Mouse (Mus musculus) olfactory bulb, adult 2 months (tissue): ENCODE results near the gene Khdrbs2. TPM values are rescaled to one million over a fixed set of nuclear protein-coding genes. Genes with fewer than 3 reads are reported as not detected.

ENCODE experiments used
- H3K27ac ChIP-seq: fragments of 200-500 bp; 2 replicates; pipeline ENCODE4 v1.5.1; 2012; ENCODE audit warnings: low read depth, low read length; ENCODE audit not compliant: insufficient read depth
- H3K4me1 ChIP-seq: fragments of 200-500 bp; 2 replicates; pipeline ENCODE4 v1.6.1; 2012; ENCODE audit warnings: low read length; ENCODE audit not compliant: control insufficient read depth, insufficient read depth
- H3K4me3 ChIP-seq: fragments of 200-500 bp; 2 replicates; pipeline ENCODE4 v1.5.1; 2012; ENCODE audit warnings: mild to moderate bottlenecking, low read depth, low read length, moderate library complexity; ENCODE audit not compliant: insufficient read depth
- CTCF ChIP-seq: fragments of 200-500 bp; IDR thresholded peaks from 2 replicates; pipeline ENCODE4 v1.5.1; 2012; ENCODE audit warnings: low read depth, mild to moderate bottlenecking, low read length, moderate library complexity; ENCODE audit not compliant: insufficient read depth
- POLR2A ChIP-seq: fragments of 200-500 bp; IDR thresholded peaks from 2 replicates; pipeline ENCODE4 v1.6.1; 2012; ENCODE audit warnings: mild to moderate bottlenecking, low read depth, low read length, moderate library complexity; ENCODE audit not compliant: insufficient read depth
- WGBS: fragments of 180-500 bp; shearing (Covaris S2); methylation state at CpG from one replicate; pipeline ENCODE4 v1.1.7; 2018; 5-methylcytosine and 5-hydroxymethylcytosine counted together
- polyA plus RNA-seq: library from polyadenylated mRNA; stranded (reverse); fragments of >200 nt; gene quantifications from 2 replicates; pipeline ENCODE4 v1.2.4, GENCODE M21; 2012; ENCODE audit warnings: low replicate concordance; ENCODE audit not compliant: missing spikeins, insufficient read depth, insufficient read length

Gene Khdrbs2
- polyA plus RNA-seq, 1 experiment: not detected

- H3K4me1 ChIP-seq: no peaks in the 10 kb centered on the region
- no peak overlapping the region for H3K4me3 ChIP-seq
- TF ChIP-seq POLR2A: no peak
- TF ChIP-seq CTCF: no peak
- no peak overlapping the region for H3K27ac ChIP-seq
- 67% methylated on average over 5 of the region's 5 CpGs for WGBS
Measured at GRCm38 (mm10) chr1:32301391-32301790, 128.9 kb downstream of the Khdrbs2 start.

DNA sequence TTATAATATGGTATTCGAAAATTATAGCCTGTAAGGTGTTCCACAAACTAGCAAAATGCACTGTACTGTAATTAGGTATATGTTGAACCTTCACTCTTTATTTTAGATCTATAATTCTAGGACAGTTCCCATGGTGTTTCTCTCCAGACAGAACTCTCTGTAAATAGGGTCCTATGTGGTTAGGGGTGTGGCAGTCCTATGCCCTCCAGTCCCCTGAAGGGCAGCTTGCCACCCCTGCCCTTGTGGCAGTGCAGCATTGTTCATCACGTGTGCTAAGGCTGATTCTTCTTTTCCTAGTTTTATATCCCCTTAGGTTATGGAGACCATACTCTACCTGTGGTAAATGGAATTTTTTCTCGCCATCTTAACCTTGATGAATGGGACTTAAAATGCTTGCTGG is 136.6 kb downstream of the Khdrbs2 start:
- H3K4me3 ChIP-seq: no peak overlapping the region
- TF ChIP-seq POLR2A: no peak
- TF ChIP-seq CTCF: no peak
- H3K27ac ChIP-seq: no peak overlapping the region
- WGBS: 70% methylated on average over 3 of the region's 3 CpGs
- H3K4me1 ChIP-seq: no peaks in the 10 kb centered on the region; the same call in 1 of the 2 replicates

DNA sequence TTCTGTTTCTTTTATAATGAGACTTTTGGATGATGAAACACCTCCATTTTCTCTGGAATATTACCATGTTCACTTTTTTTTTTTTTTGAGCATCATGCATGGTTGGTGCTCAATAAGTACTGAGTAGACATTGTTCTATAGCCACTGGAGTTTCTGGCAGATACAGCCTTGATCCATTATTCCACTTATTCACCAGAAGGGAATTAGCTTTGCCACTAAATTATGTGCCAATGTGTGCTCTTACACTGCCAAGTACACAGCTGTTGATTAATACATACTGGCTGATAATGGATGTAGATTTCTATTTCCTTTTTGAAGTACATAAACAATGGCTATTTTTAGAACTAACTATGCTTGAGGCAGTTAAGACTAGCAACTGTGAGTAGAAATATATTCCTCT is 137.1 kb downstream of the Khdrbs2 start:
- TF ChIP-seq CTCF (no peak), POLR2A (no peak)
- Histone ChIP-seq H3K4me1 (no peaks in the 10 kb centered on the region; the same call in 1 of the 2 replicates), H3K4me3 (no peak overlapping the region), H3K27ac (no peak overlapping the region)

DNA sequence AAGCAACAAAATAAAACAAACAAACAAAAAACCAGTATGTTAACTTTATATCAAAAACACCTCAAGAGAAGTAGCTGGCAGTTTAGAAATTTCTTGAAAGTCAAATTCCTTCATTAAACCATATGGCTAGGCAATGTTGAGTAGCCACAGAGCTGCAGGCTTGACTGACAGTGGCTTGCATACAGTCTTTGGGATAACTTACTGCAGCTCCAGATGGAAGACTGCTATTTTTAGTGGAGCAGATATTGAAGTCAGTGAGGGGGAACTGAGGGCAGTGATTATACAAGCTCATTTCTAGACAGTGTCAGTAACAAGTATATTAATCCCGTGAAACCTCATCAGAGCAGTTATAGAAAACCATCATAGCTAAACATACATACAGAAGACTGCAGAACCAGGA is 166.6 kb downstream of the Khdrbs2 start:
- no peak overlapping the region for H3K4me3 ChIP-seq
- WGBS: 83% methylated on average over 1 of the region's 1 CpGs
- no peak for TF ChIP-seq CTCF
- TF ChIP-seq POLR2A: no peak

DNA sequence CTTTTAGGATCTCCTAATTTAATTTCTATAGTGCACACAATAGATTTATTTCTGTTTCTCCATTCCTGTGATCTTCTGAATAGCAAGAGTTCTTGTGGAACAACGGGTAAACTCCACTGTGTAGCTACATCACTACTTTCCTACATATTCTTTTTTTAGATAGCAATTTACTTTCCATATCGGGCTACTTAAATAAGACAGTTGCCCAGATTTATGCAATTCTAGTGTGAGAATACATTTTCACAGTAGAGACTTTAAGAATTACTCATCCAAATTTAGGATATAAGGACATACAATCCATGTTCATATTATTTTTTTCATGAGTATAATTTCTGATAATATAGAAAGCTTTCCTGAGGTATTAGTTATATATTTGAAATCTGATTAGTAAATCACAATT is 175.0 kb downstream of the Khdrbs2 start:
- Histone ChIP-seq H3K27ac (no peak overlapping the region), H3K4me3 (no peak overlapping the region), H3K4me1 (no peaks in the 10 kb centered on the region)
- TF ChIP-seq CTCF (no peak), POLR2A (no peak)
- 40% methylated on average over 2 of the region's 2 CpGs for WGBS

More for the DNA sequence above, 166.6 kb downstream of the Khdrbs2 start:
- Histone ChIP-seq H3K4me1 (no peaks in the 10 kb centered on the region), H3K27ac (no peak overlapping the region)

- 93% methylated on average over 1 of the region's 1 CpGs for WGBS
- no peak overlapping the region for H3K4me3 ChIP-seq
- no peak overlapping the region for H3K27ac ChIP-seq
- TF ChIP-seq POLR2A (no peak), CTCF (no peak)
- no peaks in the 10 kb centered on the region for H3K4me1 ChIP-seq
Measured at GRCm38 (mm10) chr1:32352076-32352475, 179.6 kb downstream of the Khdrbs2 start.

GRCm38 (mm10) chr1:32363539-32363938 is 191.0 kb downstream of the Khdrbs2 start:
- TF ChIP-seq CTCF: no peak
- no peak for TF ChIP-seq POLR2A
- H3K4me1 ChIP-seq: no peaks in the 10 kb centered on the region
- no peak overlapping the region for H3K27ac ChIP-seq
- H3K4me3 ChIP-seq: no peak overlapping the region
- WGBS: 66% methylated on average over 2 of the region's 2 CpGs

GRCm38 (mm10) chr1:32397553-32397952 is 225.0 kb downstream of the Khdrbs2 start:
- no peak overlapping the region for H3K4me3 ChIP-seq
- no peak overlapping the region for H3K27ac ChIP-seq
- WGBS: 67% methylated on average over 6 of the region's 6 CpGs
- TF ChIP-seq CTCF (no peak), POLR2A (no peak)
- H3K4me1 ChIP-seq: no peaks in the 10 kb centered on the region

DNA sequence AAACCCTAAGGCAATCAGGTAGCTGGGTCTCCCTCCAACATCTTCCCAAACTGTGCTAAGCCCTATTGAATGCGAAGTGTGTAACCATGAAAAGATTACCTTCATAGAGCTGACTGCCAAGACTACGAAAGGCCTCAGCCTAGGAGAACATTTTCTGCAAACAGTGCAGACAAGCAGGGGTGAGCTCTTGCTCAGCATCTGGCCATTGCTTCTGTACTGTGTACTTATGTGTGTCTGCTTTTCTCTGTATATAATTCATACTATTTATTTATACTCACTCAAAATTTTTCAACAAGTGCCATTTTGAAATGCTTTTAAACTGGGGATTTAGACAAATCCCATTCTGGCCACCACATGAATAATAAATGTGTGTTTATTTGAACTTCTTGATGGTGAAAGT is 235.1 kb downstream of the Khdrbs2 start:
- Histone ChIP-seq H3K4me1 (no peaks in the 10 kb centered on the region), H3K4me3 (no peak overlapping the region), H3K27ac (no peak overlapping the region)
- TF ChIP-seq CTCF (no peak), POLR2A (no peak)
- WGBS: 87% methylated on average over 2 of the region's 2 CpGs

- Histone ChIP-seq H3K27ac (no peak overlapping the region), H3K4me1 (no peaks in the 10 kb centered on the region), H3K4me3 (no peak overlapping the region)
- WGBS: 36% methylated on average over 1 of the region's 1 CpGs
- no peak for TF ChIP-seq CTCF
- no peak for TF ChIP-seq POLR2A
Measured at GRCm38 (mm10) chr1:32428410-32428809, 255.9 kb downstream of the Khdrbs2 start.
